Mouse (Mus musculus): ENCODE measurements around the gene 3100002H09Rik. TPM values are rescaled to one million over a fixed set of nuclear protein-coding genes. Genes with fewer than 3 reads are reported as not detected.
A peak's percentile ranks its signal among the peaks of the same experiment; 100 is the strongest.

3100002H09Rik gene
- polyA plus RNA-seq, 1 experiment from 2014 or later, result 0.17 TPM

DNA sequence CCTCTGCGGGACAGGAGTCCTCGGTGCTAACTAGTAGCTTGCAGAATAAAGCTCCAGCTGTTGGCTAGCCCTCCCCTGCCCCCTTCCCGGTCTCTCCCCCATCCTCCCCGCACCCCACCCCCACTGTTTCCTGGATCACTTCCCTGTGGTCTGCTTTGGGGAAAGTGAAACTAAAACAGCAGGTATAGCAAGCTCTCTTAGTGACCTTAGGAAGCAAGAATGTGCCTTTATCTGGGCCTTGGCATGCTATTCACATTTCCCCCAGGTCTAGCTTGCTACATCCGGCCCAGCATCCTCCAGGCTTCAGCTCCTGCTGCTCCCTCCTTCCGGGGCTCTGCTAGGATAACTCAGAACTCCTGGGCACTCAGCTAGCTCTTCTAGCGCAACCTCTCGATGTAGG is 36.0 kb upstream of the 3100002H09Rik start:
- Histone ChIP-seq H3K27me3 (ENCODE audit: control insufficient read depth, insufficient read depth, low read length) (peaks cover 5% of the 10 kb centered on the region; the same call in 1 of the 2 replicates), H3K27ac (ENCODE audit: low read length) (no peak overlapping the region), H3K9ac (ENCODE audit: low read length) (no peak overlapping the region), H3K36me3 (ENCODE audit: control insufficient read depth, insufficient read depth) (no peaks in the 10 kb centered on the region), H3K4me2 (ENCODE audit: low read depth, low read length) (peak overlapping the region; percentile 48), H3K4me1 (ENCODE audit: control insufficient read depth, insufficient read depth, low read length) (peaks cover 19% of the 10 kb centered on the region), H3K9me3 (replicated peaks; ENCODE audit: control insufficient read depth, low read length) (no peaks in the 10 kb centered on the region), H3K4me3 (ENCODE audit: low read length) (peak overlapping the region; percentile 7; the same call in 1 of the 2 replicates)
- 7% methylated on average over 8 of the region's 8 CpGs for WGBS
- ATAC-seq (replicated peaks; ENCODE audit: extremely low read depth, insufficient read depth, low FRiP score), result peak; percentile 38; the same call in 1 of the 2 replicates

- Histone ChIP-seq H3K9ac (ENCODE audit: low read length) (no peak overlapping the region), H3K9me3 (replicated peaks; ENCODE audit: control insufficient read depth, low read length) (no peaks in the 10 kb centered on the region), H3K4me2 (ENCODE audit: low read depth, low read length) (no peak overlapping the region), H3K4me3 (ENCODE audit: low read length) (no peak overlapping the region), H3K36me3 (ENCODE audit: control insufficient read depth, insufficient read depth) (no peaks in the 10 kb centered on the region), H3K4me1 (ENCODE audit: control insufficient read depth, insufficient read depth, low read length) (peaks cover 19% of the 10 kb centered on the region), H3K27ac (ENCODE audit: low read length) (no peak overlapping the region), H3K27me3 (ENCODE audit: control insufficient read depth, insufficient read depth, low read length) (peaks cover 4% of the 10 kb centered on the region; the same call in 1 of the 2 replicates)
- no peak for ATAC-seq (replicated peaks; ENCODE audit: extremely low read depth, insufficient read depth, low FRiP score)
- 23% methylated on average over 3 of the region's 3 CpGs for WGBS
These were observed 34.4 kb upstream of the 3100002H09Rik start for GRCm38 (mm10) chr4:124644974-124645433.

DNA sequence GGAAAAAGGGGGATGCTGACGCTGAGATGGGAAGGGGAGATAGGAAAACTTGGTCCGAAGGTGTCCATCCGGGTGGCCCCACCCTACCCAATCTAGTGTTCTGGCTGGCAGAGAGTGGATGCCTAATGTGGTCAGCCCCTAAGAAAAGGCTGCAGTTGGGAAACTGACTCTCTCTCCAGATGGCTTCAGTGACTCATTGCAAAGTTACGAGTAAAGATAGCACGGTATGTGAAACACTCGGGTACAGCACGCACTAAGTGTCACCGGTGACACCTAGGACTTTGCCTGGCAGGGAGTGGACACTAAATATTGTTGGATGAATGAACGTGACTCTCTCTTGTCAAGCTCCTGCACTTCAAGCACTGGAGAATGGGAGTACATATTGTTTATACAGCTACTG is 33.3 kb upstream of the 3100002H09Rik start:
- Histone ChIP-seq H3K4me3 (ENCODE audit: low read length) (no peak overlapping the region), H3K36me3 (ENCODE audit: control insufficient read depth, insufficient read depth) (no peaks in the 10 kb centered on the region), H3K27me3 (ENCODE audit: control insufficient read depth, insufficient read depth, low read length) (peaks cover 8% of the 10 kb centered on the region; the same call in 1 of the 2 replicates), H3K27ac (ENCODE audit: low read length) (peak overlapping the region; percentile 71; the same call in 1 of the 2 replicates), H3K4me1 (ENCODE audit: control insufficient read depth, insufficient read depth, low read length) (peaks cover 24% of the 10 kb centered on the region), H3K4me2 (ENCODE audit: low read depth, low read length) (no peak overlapping the region), H3K9me3 (replicated peaks; ENCODE audit: control insufficient read depth, low read length) (no peaks in the 10 kb centered on the region), H3K9ac (ENCODE audit: low read length) (no peak overlapping the region)
- WGBS, result 39% methylated on average over 9 of the region's 9 CpGs
- ATAC-seq (replicated peaks; ENCODE audit: extremely low read depth, insufficient read depth, low FRiP score), result peak; percentile 32; the same call in 1 of the 2 replicates

DNA sequence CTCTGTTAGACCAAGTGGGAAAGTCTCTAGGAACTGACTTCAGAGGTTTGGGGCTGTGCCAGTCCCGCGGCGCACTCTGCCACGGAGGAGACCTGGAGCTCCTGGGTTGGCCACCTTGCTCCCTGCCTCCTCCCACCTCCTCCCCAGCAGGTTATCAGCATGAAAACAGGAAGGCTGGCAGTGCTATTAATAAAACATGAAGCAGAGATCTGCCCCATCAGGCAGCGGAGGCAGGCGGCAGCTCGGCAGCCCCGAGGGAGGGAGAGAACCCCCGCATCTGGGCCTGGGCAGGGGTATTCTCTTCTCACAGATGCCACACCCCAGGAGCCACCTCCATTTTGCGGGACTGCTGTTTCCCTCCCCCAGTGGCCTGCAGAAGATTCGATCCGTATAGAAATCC is 29.1 kb upstream of the 3100002H09Rik start:
- Histone ChIP-seq H3K4me3 (ENCODE audit: low read length) (0 out of 2 replicates have a peak overlapping the region, but pooled peaks have one; percentile 14), H3K4me2 (ENCODE audit: low read depth, low read length) (peak overlapping the region; percentile 54), H3K27me3 (ENCODE audit: control insufficient read depth, insufficient read depth, low read length) (peaks cover 15% of the 10 kb centered on the region), H3K4me1 (ENCODE audit: control insufficient read depth, insufficient read depth, low read length) (peaks cover 12% of the 10 kb centered on the region), H3K9ac (ENCODE audit: low read length) (0 out of 2 replicates have a peak overlapping the region, but pooled peaks have one; percentile 18), H3K36me3 (ENCODE audit: control insufficient read depth, insufficient read depth) (no peaks in the 10 kb centered on the region), H3K27ac (ENCODE audit: low read length) (no peak overlapping the region), H3K9me3 (replicated peaks; ENCODE audit: control insufficient read depth, low read length) (no peaks in the 10 kb centered on the region)
- 12% methylated on average over 12 of the region's 12 CpGs for WGBS
- no peak for ATAC-seq (replicated peaks; ENCODE audit: extremely low read depth, insufficient read depth, low FRiP score)

DNA sequence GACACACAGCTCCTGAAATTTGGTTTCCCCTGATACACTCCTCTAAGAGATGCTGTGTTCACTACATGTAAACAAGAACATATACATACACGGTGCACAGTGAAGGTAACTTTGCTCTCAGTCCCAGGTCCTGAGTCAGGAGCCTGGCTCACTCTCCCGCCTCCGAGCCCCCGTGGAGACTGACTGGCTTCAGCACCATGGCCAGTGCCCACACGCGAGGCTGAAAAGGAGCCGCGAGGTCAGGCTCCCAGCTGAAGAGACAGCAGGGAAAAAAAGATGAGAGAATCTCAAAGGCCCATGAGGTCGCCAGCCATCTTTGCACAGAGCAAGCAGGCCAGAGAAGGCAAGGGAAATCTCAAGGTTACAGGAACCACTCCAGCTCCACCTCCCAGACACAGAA is 22.7 kb upstream of the 3100002H09Rik start:
- H3K27me3 ChIP-seq (ENCODE audit: control insufficient read depth, insufficient read depth, low read length), result peaks cover 14% of the 10 kb centered on the region
- H3K27ac ChIP-seq (ENCODE audit: low read length), result no peak overlapping the region
- no peaks in the 10 kb centered on the region for H3K4me1 ChIP-seq (ENCODE audit: control insufficient read depth, insufficient read depth, low read length)
- no peak overlapping the region for H3K4me2 ChIP-seq (ENCODE audit: low read depth, low read length)
- H3K9ac ChIP-seq (ENCODE audit: low read length), result no peak overlapping the region
- no peaks in the 10 kb centered on the region for H3K36me3 ChIP-seq (ENCODE audit: control insufficient read depth, insufficient read depth)
- WGBS, result 4% methylated on average over 9 of the region's 9 CpGs
- ATAC-seq (replicated peaks; ENCODE audit: extremely low read depth, insufficient read depth, low FRiP score), result no peak
- H3K4me3 ChIP-seq (ENCODE audit: low read length), result no peak overlapping the region
- no peaks in the 10 kb centered on the region for H3K9me3 ChIP-seq (replicated peaks; ENCODE audit: control insufficient read depth, low read length)

GRCm38 (mm10) chr4:124632856-124633255 is 22.3 kb upstream of the 3100002H09Rik start:
- Histone ChIP-seq H3K27ac (ENCODE audit: low read length) (no peak overlapping the region), H3K9ac (ENCODE audit: low read length) (no peak overlapping the region), H3K36me3 (ENCODE audit: control insufficient read depth, insufficient read depth) (no peaks in the 10 kb centered on the region), H3K9me3 (replicated peaks; ENCODE audit: control insufficient read depth, low read length) (no peaks in the 10 kb centered on the region), H3K27me3 (ENCODE audit: control insufficient read depth, insufficient read depth, low read length) (peaks cover 11% of the 10 kb centered on the region), H3K4me1 (ENCODE audit: control insufficient read depth, insufficient read depth, low read length) (no peaks in the 10 kb centered on the region), H3K4me2 (ENCODE audit: low read depth, low read length) (no peak overlapping the region), H3K4me3 (ENCODE audit: low read length) (no peak overlapping the region)
- WGBS, result 62% methylated on average over 10 of the region's 10 CpGs
- no peak for ATAC-seq (replicated peaks; ENCODE audit: extremely low read depth, insufficient read depth, low FRiP score)

DNA sequence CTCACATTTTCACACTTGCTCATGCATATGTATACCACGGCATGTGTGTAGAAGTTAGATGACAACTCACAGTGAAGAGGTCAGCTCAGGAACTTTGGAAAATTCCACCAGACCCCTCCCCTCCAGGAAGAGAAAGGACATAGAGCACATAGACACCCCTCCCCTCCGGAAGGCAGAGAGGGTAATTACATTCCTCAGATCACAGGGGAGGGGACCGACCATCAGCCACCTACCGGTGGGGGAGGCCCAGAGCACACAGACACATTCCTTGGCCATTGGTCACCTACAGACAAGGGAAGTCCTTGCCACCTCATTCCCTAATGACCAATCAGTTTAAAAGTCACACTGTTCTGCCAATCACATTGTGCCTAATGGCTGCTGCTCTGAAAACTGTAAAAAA is 20.9 kb upstream of the 3100002H09Rik start:
- Histone ChIP-seq H3K9ac (ENCODE audit: low read length) (no peak overlapping the region), H3K4me1 (ENCODE audit: control insufficient read depth, insufficient read depth, low read length) (no peaks in the 10 kb centered on the region), H3K9me3 (replicated peaks; ENCODE audit: control insufficient read depth, low read length) (no peaks in the 10 kb centered on the region), H3K4me3 (ENCODE audit: low read length) (no peak overlapping the region), H3K36me3 (ENCODE audit: control insufficient read depth, insufficient read depth) (no peaks in the 10 kb centered on the region), H3K27me3 (ENCODE audit: control insufficient read depth, insufficient read depth, low read length) (peaks cover 11% of the 10 kb centered on the region), H3K27ac (ENCODE audit: low read length) (no peak overlapping the region), H3K4me2 (ENCODE audit: low read depth, low read length) (no peak overlapping the region)
- 39% methylated on average over 4 of the region's 4 CpGs for WGBS
- ATAC-seq (replicated peaks; ENCODE audit: extremely low read depth, insufficient read depth, low FRiP score), result no peak

GRCm38 (mm10) chr4:124626836-124627235 is 16.2 kb upstream of the 3100002H09Rik start:
- H3K36me3 ChIP-seq (ENCODE audit: control insufficient read depth, insufficient read depth), result no peaks in the 10 kb centered on the region
- H3K9me3 ChIP-seq (replicated peaks; ENCODE audit: control insufficient read depth, low read length), result no peaks in the 10 kb centered on the region
- WGBS, result 75% methylated on average over 1 of the region's 1 CpGs
- no peak overlapping the region for H3K4me2 ChIP-seq (ENCODE audit: low read depth, low read length)
- no peak overlapping the region for H3K4me3 ChIP-seq (ENCODE audit: low read length)
- H3K27ac ChIP-seq (ENCODE audit: low read length), result no peak overlapping the region
- no peak for ATAC-seq (replicated peaks; ENCODE audit: extremely low read depth, insufficient read depth, low FRiP score)
- H3K4me1 ChIP-seq (ENCODE audit: control insufficient read depth, insufficient read depth, low read length), result peaks cover 7% of the 10 kb centered on the region; the same call in 1 of the 2 replicates
- no peaks in the 10 kb centered on the region for H3K27me3 ChIP-seq (ENCODE audit: control insufficient read depth, insufficient read depth, low read length)
- no peak overlapping the region for H3K9ac ChIP-seq (ENCODE audit: low read length)

DNA sequence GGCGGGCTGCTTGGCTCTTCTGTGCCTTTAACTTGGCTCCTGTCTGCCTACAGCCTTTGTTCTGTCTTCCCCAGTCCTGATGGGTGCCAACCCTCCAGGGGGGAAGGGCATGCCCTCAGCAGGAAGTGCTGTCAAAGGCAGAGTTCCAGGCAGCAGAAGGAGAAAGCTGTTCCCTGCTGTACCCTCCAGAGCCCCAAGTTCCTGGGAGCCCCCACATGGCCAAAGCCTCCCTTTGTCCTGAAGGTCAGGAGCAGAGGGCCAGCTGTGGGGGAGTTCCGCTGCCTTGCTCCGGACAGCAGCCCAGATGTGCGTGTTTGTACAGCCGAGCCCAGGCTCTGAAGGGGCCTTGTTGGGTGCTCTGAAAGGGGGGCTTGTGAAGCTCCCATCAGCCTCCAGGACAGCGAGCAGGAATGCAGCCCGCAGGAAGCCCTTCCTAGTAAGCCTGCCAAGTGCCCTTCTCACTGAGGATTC is 13.5 kb upstream of the 3100002H09Rik start:
- ATAC-seq (replicated peaks; ENCODE audit: extremely low read depth, insufficient read depth, low FRiP score), result no peak
- no peak overlapping the region for H3K27ac ChIP-seq (ENCODE audit: low read length)
- no peak overlapping the region for H3K9ac ChIP-seq (ENCODE audit: low read length)
- no peaks in the 10 kb centered on the region for H3K9me3 ChIP-seq (replicated peaks; ENCODE audit: control insufficient read depth, low read length)
- H3K4me3 ChIP-seq (ENCODE audit: low read length), result no peak overlapping the region
- H3K27me3 ChIP-seq (ENCODE audit: control insufficient read depth, insufficient read depth, low read length), result no peaks in the 10 kb centered on the region
- peaks cover 7% of the 10 kb centered on the region; the same call in 1 of the 2 replicates for H3K4me1 ChIP-seq (ENCODE audit: control insufficient read depth, insufficient read depth, low read length)
- H3K4me2 ChIP-seq (ENCODE audit: low read depth, low read length), result no peak overlapping the region
- WGBS, result 27% methylated on average over 7 of the region's 7 CpGs
- no peaks in the 10 kb centered on the region for H3K36me3 ChIP-seq (ENCODE audit: control insufficient read depth, insufficient read depth)

All from heart, embryonic 16.5 days (tissue).